Mouse (Mus musculus): Measurements from ENCODE around the gene Tnmd. TPM values are rescaled to one million over a fixed set of nuclear protein-coding genes. Genes with fewer than 3 reads are reported as not detected.

Tnmd gene
- polyA plus RNA-seq (2015; fragmentation: Nextera tagmentation; extraction: Ambion mirVana), result 2.9 and 5.4 TPM in 2 replicates

GRCm38 (mm10) chrX:133850680-133851079 lies at the start of gene Tnmd:
TSS of gene Tnmd (plus strand) at chrX:133850980.
- no peak within 1 kb of the TSS for H3K4me3 ChIP-seq (replicated peaks)
- no peak within 1 kb of the TSS for H3K27ac ChIP-seq
- no peak for ATAC-seq (replicated peaks; ENCODE audit: low FRiP score)
- H3K36me3 ChIP-seq, result no peaks in the 10 kb centered on the region
- no peak within 1 kb of the TSS for H3K4me2 ChIP-seq
- 82% methylated on average over 5 of the region's 5 CpGs for WGBS
- no peak within 1 kb of the TSS for H3K9ac ChIP-seq
- no peaks in the 10 kb centered on the region for H3K9me3 ChIP-seq (replicated peaks)
- no peaks in the 10 kb centered on the region for H3K4me1 ChIP-seq
- peaks cover 23% of the 10 kb centered on the region for H3K27me3 ChIP-seq

DNA sequence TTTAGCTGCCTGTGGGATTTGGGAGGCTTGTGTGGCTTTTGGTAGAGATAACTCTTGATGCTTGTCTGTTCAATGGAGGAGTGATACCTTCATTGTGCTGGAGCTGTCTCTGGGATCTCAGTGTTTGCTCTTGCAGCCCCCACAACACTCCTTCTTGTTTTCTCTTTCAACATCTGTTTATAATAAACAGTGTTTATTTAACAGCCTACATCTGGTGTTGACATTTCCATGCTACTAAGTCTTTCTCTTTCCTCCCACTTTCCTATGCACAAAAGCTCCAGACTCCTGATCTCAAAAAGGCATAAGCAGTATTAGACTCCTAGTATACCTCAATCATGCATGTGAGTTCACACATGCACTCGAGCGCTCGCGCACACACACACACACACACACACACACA lies 2.9 kb downstream of the Tnmd start:
- no peak for ATAC-seq (replicated peaks; ENCODE audit: low FRiP score)
- H3K4me3 ChIP-seq (replicated peaks), result no peak overlapping the region
- 89% methylated on average over 4 of the region's 4 CpGs for whole genome bisulfite sequencing

GRCm38 (mm10) chrX:133869743-133870142 lies 19.0 kb downstream of the Tnmd start:
- no peak overlapping the region for H3K9ac ChIP-seq
- WGBS, result 90% methylated on average over 6 of the region's 6 CpGs
- no peaks in the 10 kb centered on the region for H3K36me3 ChIP-seq
- H3K9me3 ChIP-seq (replicated peaks), result no peaks in the 10 kb centered on the region
- peaks cover 12% of the 10 kb centered on the region; the same call in 1 of the 2 replicates for H3K27me3 ChIP-seq
- no peak for ATAC-seq (replicated peaks; ENCODE audit: low FRiP score)
- H3K27ac ChIP-seq, result no peak overlapping the region
- no peak overlapping the region for H3K4me3 ChIP-seq (replicated peaks)
- no peak overlapping the region for H3K4me2 ChIP-seq
- no peaks in the 10 kb centered on the region for H3K4me1 ChIP-seq

More for the DNA sequence above, 2.9 kb downstream of the Tnmd start:
- H3K4me1 ChIP-seq, result no peaks in the 10 kb centered on the region
- peaks cover 45% of the 10 kb centered on the region for H3K27me3 ChIP-seq
- no peaks in the 10 kb centered on the region for H3K9me3 ChIP-seq (replicated peaks)
- no peak overlapping the region for H3K4me2 ChIP-seq
- no peaks in the 10 kb centered on the region for H3K36me3 ChIP-seq
- no peak overlapping the region for H3K27ac ChIP-seq
- no peak overlapping the region for H3K9ac ChIP-seq

- Histone ChIP-seq H3K27me3 (no peaks in the 10 kb centered on the region), H3K4me1 (no peaks in the 10 kb centered on the region), H3K4me3 (replicated peaks) (no peak overlapping the region), H3K27ac (no peak overlapping the region), H3K9ac (no peak overlapping the region), H3K9me3 (replicated peaks) (no peaks in the 10 kb centered on the region), H3K4me2 (no peak overlapping the region), H3K36me3 (peaks cover 13% of the 10 kb centered on the region)
- 97% methylated on average over 3 of the region's 3 CpGs for WGBS
- ATAC-seq (replicated peaks; ENCODE audit: low FRiP score), result no peak
Observed at GRCm38 (mm10) chrX:133887308-133887707, 36.5 kb downstream of the Tnmd start.

DNA sequence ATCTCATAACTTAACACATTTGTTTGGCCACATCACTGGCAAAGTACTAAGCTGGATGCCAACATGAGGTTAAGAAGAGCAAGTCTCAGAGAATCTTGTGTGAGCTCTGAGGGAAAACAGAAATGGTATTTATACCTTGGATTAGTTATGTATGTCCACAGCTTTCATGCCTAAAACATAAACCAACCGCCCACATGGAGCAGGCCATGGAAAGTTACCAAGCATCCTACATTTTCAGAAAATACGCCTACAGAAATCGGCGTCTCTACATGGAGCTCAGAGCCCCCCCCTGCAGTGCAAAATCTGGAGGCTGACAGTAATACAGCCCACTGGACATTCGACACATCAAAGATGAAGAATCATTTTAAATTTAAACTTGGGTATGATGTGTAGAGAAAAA lies 37.3 kb downstream of the Tnmd start:
- ATAC-seq (replicated peaks; ENCODE audit: low FRiP score), result no peak
- WGBS, result 91% methylated on average over 5 of the region's 5 CpGs
- Histone ChIP-seq H3K27me3 (no peaks in the 10 kb centered on the region), H3K27ac (no peak overlapping the region), H3K4me2 (no peak overlapping the region), H3K9ac (no peak overlapping the region), H3K4me1 (no peaks in the 10 kb centered on the region), H3K36me3 (peaks cover 13% of the 10 kb centered on the region), H3K9me3 (replicated peaks) (no peaks in the 10 kb centered on the region), H3K4me3 (replicated peaks) (no peak overlapping the region)

- H3K27me3 ChIP-seq, result peaks cover 11% of the 10 kb centered on the region
- peak; percentile 98 for ATAC-seq (replicated peaks; ENCODE audit: low FRiP score)
- H3K36me3 ChIP-seq, result peaks cover 10% of the 10 kb centered on the region
- peak within 1 kb of the TSS; percentile 56; the same call in 1 of the 2 replicates for H3K27ac ChIP-seq
- H3K9me3 ChIP-seq (replicated peaks), result no peaks in the 10 kb centered on the region
- H3K4me2 ChIP-seq, result peak within 1 kb of the TSS; percentile 58
- peak within 1 kb of the TSS; percentile 62 for H3K9ac ChIP-seq
- peak within 1 kb of the TSS; percentile 61 for H3K4me3 ChIP-seq (replicated peaks)
- H3K4me1 ChIP-seq, result 0 out of 2 replicates have a peak, but pooled peaks cover 2% of the 10 kb centered on the region
- WGBS, result 26% methylated on average over 33 of the region's 33 CpGs
Observed at GRCm38 (mm10) chrX:133898014-133898542, 47.3 kb downstream of the Tnmd start, which contains the start of gene Tspan6. TSS of gene Tspan6 (minus strand) at chrX:133898429.

GRCm38 (mm10) chrX:133908261-133908660 lies 57.5 kb downstream of the Tnmd start, which contains the start of gene Srpx2:
TSS of gene Srpx2 (plus strand) at chrX:133908426.
- Histone ChIP-seq H3K4me2 (no peak within 1 kb of the TSS), H3K4me3 (replicated peaks) (no peak within 1 kb of the TSS)
- ATAC-seq (replicated peaks; ENCODE audit: low FRiP score), result no peak

DNA sequence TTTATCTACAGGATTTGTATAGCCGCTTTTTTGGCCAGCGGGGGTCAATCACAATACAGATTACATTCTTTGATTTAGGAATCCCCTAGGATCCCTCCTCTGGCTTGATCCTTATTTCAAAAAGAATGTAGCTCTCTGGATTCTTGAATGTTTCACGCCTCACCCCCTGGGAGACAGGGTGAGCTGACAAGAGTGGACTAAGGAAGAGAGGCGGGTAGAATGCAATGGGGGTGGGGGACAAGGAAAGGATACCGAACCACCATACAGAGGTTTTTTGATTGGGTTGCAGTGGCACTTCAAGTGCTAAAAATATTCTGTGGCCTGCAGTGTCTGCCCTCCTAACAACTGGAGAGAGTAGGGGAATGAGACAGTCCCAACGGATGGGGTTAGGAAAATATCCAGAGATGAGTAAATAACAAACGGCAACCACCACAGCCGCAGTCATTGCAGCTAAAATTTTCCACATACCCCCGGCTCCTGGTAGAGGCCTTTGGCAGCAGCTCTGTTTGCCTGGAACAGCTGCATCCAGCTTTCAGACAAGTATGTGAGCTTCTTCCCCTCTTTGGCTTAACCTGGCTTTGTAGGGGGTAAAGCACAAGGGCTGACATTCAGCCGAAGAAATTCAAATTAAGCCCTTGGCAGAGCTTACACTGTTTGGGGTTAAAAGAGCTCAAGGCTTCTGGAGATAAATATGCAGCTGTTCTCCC lies 60.8 kb downstream of the Tnmd start:
- H3K4me1 ChIP-seq, result 0 out of 2 replicates have a peak, but pooled peaks cover 7% of the 10 kb centered on the region
- H3K9ac ChIP-seq, result no peak overlapping the region
- H3K9me3 ChIP-seq (replicated peaks), result no peaks in the 10 kb centered on the region
- no peak overlapping the region for H3K4me3 ChIP-seq (replicated peaks)
- 0 out of 2 replicates have a peak overlapping the region, but pooled peaks have one; percentile 22 for H3K27ac ChIP-seq
- peaks cover 50% of the 10 kb centered on the region for H3K27me3 ChIP-seq
- 63% methylated on average over 10 of the region's 10 CpGs for WGBS
- H3K36me3 ChIP-seq, result no peaks in the 10 kb centered on the region
- no peak overlapping the region for H3K4me2 ChIP-seq
- no peak for ATAC-seq (replicated peaks; ENCODE audit: low FRiP score)

More at GRCm38 (mm10) chrX:133908261-133908660, 57.5 kb downstream of the Tnmd start, which contains the start of gene Srpx2:
- 0 out of 2 replicates have a peak, but pooled peaks cover 4% of the 10 kb centered on the region for H3K4me1 ChIP-seq
- 31% methylated on average over 3 of the region's 3 CpGs for WGBS
- H3K27me3 ChIP-seq, result peaks cover 33% of the 10 kb centered on the region
- no peaks in the 10 kb centered on the region for H3K36me3 ChIP-seq
- H3K9ac ChIP-seq, result no peak within 1 kb of the TSS
- no peaks in the 10 kb centered on the region for H3K9me3 ChIP-seq (replicated peaks)
- no peak within 1 kb of the TSS for H3K27ac ChIP-seq

DNA sequence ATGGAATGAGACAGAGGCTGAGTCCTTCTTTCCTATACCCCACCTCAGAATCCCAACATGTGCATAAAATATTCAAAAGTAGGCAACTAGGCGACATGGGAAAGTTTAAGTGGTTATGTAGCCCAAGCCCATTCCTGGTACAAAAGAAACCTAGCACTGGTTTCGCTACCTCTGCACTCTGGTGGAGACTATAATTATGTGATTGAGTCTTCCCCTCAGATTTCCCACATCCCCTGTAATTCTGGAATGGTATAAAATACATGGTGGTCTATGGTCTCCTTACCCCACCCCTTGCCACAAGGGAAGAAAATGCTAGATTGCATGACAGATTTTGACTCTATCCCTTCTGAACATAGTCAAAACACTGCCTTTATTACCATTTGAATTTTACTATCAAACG lies 62.2 kb downstream of the Tnmd start:
- H3K4me1 ChIP-seq, result 0 out of 2 replicates have a peak, but pooled peaks cover 7% of the 10 kb centered on the region
- no peak for ATAC-seq (replicated peaks; ENCODE audit: low FRiP score)
- no peak overlapping the region for H3K4me2 ChIP-seq
- H3K9me3 ChIP-seq (replicated peaks), result no peaks in the 10 kb centered on the region
- no peak overlapping the region for H3K4me3 ChIP-seq (replicated peaks)
- H3K36me3 ChIP-seq, result no peaks in the 10 kb centered on the region
- H3K27ac ChIP-seq, result no peak overlapping the region
- no peak overlapping the region for H3K9ac ChIP-seq
- WGBS, result 83% methylated on average over 3 of the region's 3 CpGs
- H3K27me3 ChIP-seq, result peaks cover 50% of the 10 kb centered on the region

GRCm38 (mm10) chrX:133914219-133914618 lies 63.4 kb downstream of the Tnmd start:
- H3K4me3 ChIP-seq (replicated peaks), result no peak overlapping the region
- no peaks in the 10 kb centered on the region for H3K9me3 ChIP-seq (replicated peaks)
- H3K27me3 ChIP-seq, result peaks cover 48% of the 10 kb centered on the region
- 0 out of 2 replicates have a peak, but pooled peaks cover 2% of the 10 kb centered on the region for H3K4me1 ChIP-seq
- ATAC-seq (replicated peaks; ENCODE audit: low FRiP score), result no peak
- no peaks in the 10 kb centered on the region for H3K36me3 ChIP-seq
- H3K4me2 ChIP-seq, result no peak overlapping the region
- 36% methylated on average over 7 of the region's 7 CpGs for WGBS
- no peak overlapping the region for H3K9ac ChIP-seq
- H3K27ac ChIP-seq, result no peak overlapping the region

All from kidney, embryonic 15.5 days (tissue).